Mouse (Mus musculus): ENCODE results near the gene Ncln. TPM values are rescaled to one million over a fixed set of nuclear protein-coding genes. Genes with fewer than 3 reads are reported as not detected.
A peak's percentile ranks its signal among the peaks of the same experiment; 100 is the strongest.
"Not testable (repeated sequence)": the region's sequence is repeated elsewhere in the genome, so short reads cannot be mapped to it uniquely, and the experiment has no call there.

The Ncln gene
- polyA plus RNA-seq, 1 experiment: 152 TPM

GRCm38 (mm10) chr10:81450140-81450539 is 46.1 kb downstream of the Ncln start:
- peak; percentile 92 for DNase-seq (ENCODE audit: low read depth)
- peak; percentile 99 for TF ChIP-seq CTCF (IDR thresholded peaks at IDR 0.05; ENCODE audit: borderline replicate concordance, extremely low read depth, insufficient read depth, insufficient read length)
- no peak for TF ChIP-seq POLR2A (IDR thresholded peaks at IDR 0.05; ENCODE audit: borderline replicate concordance, extremely low read depth, insufficient read depth, insufficient read length, poor library complexity, severe bottlenecking)

DNA sequence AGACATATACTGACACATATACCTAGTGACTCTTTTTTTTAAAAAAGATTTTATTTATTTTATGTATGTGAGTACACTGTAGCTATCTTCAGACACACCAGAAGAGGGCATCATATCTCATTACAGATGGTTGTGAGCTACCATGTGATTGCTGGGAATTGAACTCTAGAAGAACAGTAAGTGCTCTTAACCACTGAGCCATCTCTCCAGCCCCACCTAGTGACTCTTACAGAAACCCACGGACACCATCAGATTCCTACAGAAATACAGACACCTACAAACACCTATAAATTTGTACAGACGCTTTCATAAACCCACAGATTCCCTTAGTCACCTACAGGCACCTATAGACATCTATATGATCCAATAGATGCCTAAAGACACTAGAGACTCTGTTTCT is 50.7 kb downstream of the Ncln start:
- not testable (repeated sequence) for DNase-seq (ENCODE audit: low read depth)

DNA sequence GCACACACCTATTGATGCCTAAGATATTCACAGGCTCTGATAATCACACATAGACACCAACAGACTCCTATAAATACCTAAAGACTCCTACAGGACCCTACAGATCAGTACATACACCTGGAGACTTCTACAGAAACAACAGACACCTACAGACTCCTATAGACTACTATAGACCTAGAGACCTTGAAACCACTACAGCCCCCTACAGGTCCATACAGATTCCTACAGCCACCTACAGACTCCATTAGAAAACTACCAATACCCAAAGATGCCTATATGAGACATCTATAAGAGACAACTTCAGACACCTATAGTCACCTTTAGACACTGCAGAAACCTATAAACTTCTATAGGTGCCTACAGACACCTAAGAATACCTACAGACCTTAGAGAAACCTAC is 55.2 kb downstream of the Ncln start:
- DNase-seq (ENCODE audit: low read depth): no peak
- TF ChIP-seq POLR2A (IDR thresholded peaks at IDR 0.05; ENCODE audit: borderline replicate concordance, extremely low read depth, insufficient read depth, insufficient read length, poor library complexity, severe bottlenecking): no peak
- TF ChIP-seq CTCF (IDR thresholded peaks at IDR 0.05; ENCODE audit: borderline replicate concordance, extremely low read depth, insufficient read depth, insufficient read length): no peak

Other genes with a start within 250 kb of the Ncln start
- 30.6 and 31.9 TPM in 2 replicates for gene Matk, start 243.5 kb downstream of the Ncln start, polyA plus RNA-seq (2012; rRNA removed)
- gene Mrpl54, start 229.5 kb downstream of the Ncln start, polyA plus RNA-seq (2012; rRNA removed): 67.0 and 72.1 TPM in 2 replicates
- 45.2 and 47.0 TPM in 2 replicates for gene Apba3, start 229.4 kb downstream of the Ncln start, polyA plus RNA-seq (2012; rRNA removed)
- 4.6 and 4.9 TPM in 2 replicates for gene Tjp3, start 204.8 kb downstream of the Ncln start, polyA plus RNA-seq (2012; rRNA removed)
- 267 and 268 TPM in 2 replicates for gene Pip5k1c, start 203.4 kb downstream of the Ncln start, polyA plus RNA-seq (2012; rRNA removed)
- gene Cactin, start 175.3 kb downstream of the Ncln start, polyA plus RNA-seq (2012; rRNA removed): 41.4 and 44.3 TPM in 2 replicates
- 5.0 and 5.3 TPM in 2 replicates for gene Tbxa2r, start 167.7 kb downstream of the Ncln start, polyA plus RNA-seq (2012; rRNA removed)
- gene Gipc3, start 153.1 kb downstream of the Ncln start, polyA plus RNA-seq (2012; rRNA removed): 0.05 and 0.16 TPM in 2 replicates
- gene Hmg20b, start 145.9 kb downstream of the Ncln start, polyA plus RNA-seq (2012; rRNA removed): 49.5 and 63.8 TPM in 2 replicates
- 13.1 and 15.6 TPM in 2 replicates for gene Mfsd12, start 138.9 kb downstream of the Ncln start, polyA plus RNA-seq (2012; rRNA removed)
- gene 4930404N11Rik, start 130.6 kb downstream of the Ncln start, polyA plus RNA-seq (2012; rRNA removed): 0.19 and 0.25 TPM in 2 replicates
- gene Fzr1, start 117.9 kb downstream of the Ncln start, polyA plus RNA-seq (2012; rRNA removed): 154 and 184 TPM in 2 replicates
- 64.0 and 67.4 TPM in 2 replicates for gene Dohh, start 112.0 kb downstream of the Ncln start, polyA plus RNA-seq (2012; rRNA removed)
- 6.8 and 9.6 TPM in 2 replicates for gene Gm48551, start 111.9 kb downstream of the Ncln start, polyA plus RNA-seq (2012; rRNA removed)
- 8.7 and 9.4 TPM in 2 replicates for gene Gm48552, start 107.4 kb downstream of the Ncln start, polyA plus RNA-seq (2012; rRNA removed)
- 3.0 and 4.2 TPM in 2 replicates for gene Smim24, start 103.3 kb downstream of the Ncln start, polyA plus RNA-seq (2012; rRNA removed)
- gene Nfic, start 40.8 kb downstream of the Ncln start, polyA plus RNA-seq (2012; rRNA removed): 9.2 and 16.7 TPM in 2 replicates
- 396 and 427 TPM in 2 replicates for gene Celf5, start 13.7 kb downstream of the Ncln start, polyA plus RNA-seq (2012; rRNA removed)
- gene S1pr4, start 3.7 kb upstream of the Ncln start, polyA plus RNA-seq (2012; rRNA removed): 0.54 and 0.59 TPM in 2 replicates
- gene Gna15, start 27.8 kb upstream of the Ncln start, polyA plus RNA-seq (2012; rRNA removed): 0.95 and 1.1 TPM in 2 replicates
- gene Gna11, start 48.8 kb upstream of the Ncln start, polyA plus RNA-seq (2012; rRNA removed): 110 and 115 TPM in 2 replicates
- gene Aes, start 63.1 kb upstream of the Ncln start, polyA plus RNA-seq (2012; rRNA removed): 568 and 696 TPM in 2 replicates
- 82.1 and 123 TPM in 2 replicates for gene Tle2, start 78.2 kb upstream of the Ncln start, polyA plus RNA-seq (2012; rRNA removed)
- gene Tle6, start 104.7 kb upstream of the Ncln start, polyA plus RNA-seq (2012; rRNA removed): 5.3 and 8.2 TPM in 2 replicates
- gene BC025920, start 109.9 kb upstream of the Ncln start, polyA plus RNA-seq (2012; rRNA removed): 5.5 and 6.7 TPM in 2 replicates
- gene Sirt6, start 131.4 kb upstream of the Ncln start, polyA plus RNA-seq (2012; rRNA removed): 75.9 and 83.4 TPM in 2 replicates
- gene Ankrd24, start 132.1 kb upstream of the Ncln start, polyA plus RNA-seq (2012; rRNA removed): 74.1 and 85.9 TPM in 2 replicates
- gene Gm10778, start 152.7 kb upstream of the Ncln start, polyA plus RNA-seq (2012; rRNA removed): 3.0 and 3.8 TPM in 2 replicates
- 6.6 and 6.9 TPM in 2 replicates for gene Zfp433, start 208.4 kb upstream of the Ncln start, polyA plus RNA-seq (2012; rRNA removed)

All from brain, embryonic 14.5 days (tissue).